Mouse (Mus musculus): ENCODE measurements around the gene Tent5d.
A peak's percentile ranks its signal among the peaks of the same experiment; 100 is the strongest.

The Tent5d gene

GRCm38 (mm10) chrX:107792290-107792689 lies at the start of gene Tent5d:
Tent5d (plus strand) TSS chrX:107792590.
- no peak for DNase-seq (ENCODE audit: low spot score in 2 of 2)

DNA sequence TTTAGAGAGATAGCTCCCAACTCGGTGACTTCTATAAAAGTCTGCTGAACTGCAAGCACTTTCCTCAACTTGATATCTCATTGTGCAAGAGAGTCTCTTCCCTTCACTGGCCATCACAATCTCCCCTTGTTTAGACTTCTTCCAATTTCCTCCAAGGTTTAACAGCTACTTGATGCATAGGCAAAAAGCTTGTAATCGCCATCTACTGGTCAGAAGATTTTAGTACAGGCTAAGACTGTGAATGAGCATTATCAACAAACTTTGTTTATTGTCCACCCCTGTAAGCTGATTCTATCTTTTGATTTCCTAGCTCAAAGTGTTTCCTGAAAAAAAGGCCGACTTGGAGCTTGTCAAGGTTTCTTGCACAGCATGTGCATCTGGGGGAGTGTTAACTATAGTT lies 24.5 kb upstream of the Tent5d start:
- no peak for DNase-seq (ENCODE audit: low spot score in 2 of 2)

DNA sequence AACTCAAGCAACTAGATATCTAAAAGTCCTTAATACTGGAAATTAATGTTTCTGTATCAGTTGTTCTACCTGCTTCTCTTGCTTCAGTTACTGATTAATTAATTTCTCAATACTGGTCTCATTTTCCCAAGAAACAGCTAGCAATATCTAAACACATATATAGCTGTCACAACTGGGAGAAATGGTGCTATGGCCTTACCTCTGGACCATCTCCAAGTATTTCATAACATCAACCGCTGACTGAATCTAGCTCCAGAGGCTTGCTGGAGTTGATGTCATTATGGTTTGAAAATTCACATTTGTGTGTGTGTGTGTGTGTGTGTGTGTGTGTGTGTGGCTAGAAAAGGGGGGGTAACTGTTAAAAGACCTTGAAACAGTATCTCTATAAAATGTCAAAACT lies 2.3 kb upstream of the Tent5d start:
- no peak for DNase-seq (ENCODE audit: low spot score in 2 of 2)

GRCm38 (mm10) chrX:107790750-107791493 lies 1.5 kb upstream of the Tent5d start:
- DNase-seq (ENCODE audit: low spot score in 2 of 2): no peak

GRCm38 (mm10) chrX:107795785-107796184 lies 3.4 kb downstream of the Tent5d start:
- no peak for DNase-seq (ENCODE audit: low spot score in 2 of 2)

DNA sequence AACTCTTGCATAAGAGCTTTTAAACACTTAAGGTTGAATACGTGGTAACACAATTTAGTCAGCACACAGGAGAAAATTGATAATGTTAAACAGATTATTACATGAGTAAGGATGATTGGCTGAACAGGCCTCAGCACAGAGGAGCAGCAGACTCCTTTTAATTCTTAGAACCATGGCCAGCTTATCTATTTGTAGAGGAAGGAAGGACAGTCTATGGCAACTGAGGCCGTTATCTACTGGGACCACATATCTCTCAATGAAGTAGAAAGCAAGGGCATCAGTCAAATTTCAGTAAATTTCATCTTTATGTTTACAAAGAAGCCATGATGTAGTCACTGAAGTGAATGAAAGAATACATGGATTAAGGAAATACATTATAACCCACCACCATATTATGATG lies 4.5 kb downstream of the Tent5d start:
- no peak for DNase-seq (ENCODE audit: low spot score in 2 of 2)

DNA sequence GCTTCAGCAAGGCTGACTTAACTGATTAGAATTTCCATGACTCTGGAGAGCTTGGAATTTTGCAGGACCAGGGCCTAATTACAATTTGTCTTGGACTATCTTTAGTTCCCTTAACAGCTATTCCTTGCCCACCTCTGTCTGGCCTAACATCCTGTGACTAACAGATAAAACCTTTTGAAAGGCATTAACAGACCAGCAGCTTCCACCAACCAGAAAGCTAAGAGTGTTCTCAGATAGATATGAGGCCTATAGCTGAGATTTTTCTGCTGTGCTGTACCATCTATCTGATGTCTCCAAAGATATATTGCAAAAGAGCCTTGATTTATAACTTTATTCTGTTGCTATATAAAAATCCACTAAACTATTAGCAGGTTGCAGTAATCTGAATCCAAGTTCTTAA lies 19.7 kb downstream of the Tent5d start:
- no peak for DNase-seq (ENCODE audit: low spot score in 2 of 2)

- DNase-seq (ENCODE audit: low spot score in 2 of 2): peak in 1 of 2 experiments; percentile 1
Measured at GRCm38 (mm10) chrX:107815502-107816217, 23.3 kb downstream of the Tent5d start.

- peak; percentile 71 to 76 for DNase-seq (ENCODE audit: low spot score in 2 of 2)
Measured at GRCm38 (mm10) chrX:107816218-107816554, 23.8 kb downstream of the Tent5d start, which contains the start of gene 2610002M06Rik. 2610002M06Rik (minus strand) TSS chrX:107816334.

GRCm38 (mm10) chrX:107816726-107817125 lies 24.3 kb downstream of the Tent5d start:
- DNase-seq (ENCODE audit: low spot score in 2 of 2): no peak

- no peak for DNase-seq (ENCODE audit: low spot score in 2 of 2)
Measured at GRCm38 (mm10) chrX:107858165-107858564, 65.8 kb downstream of the Tent5d start.

All from right cerebral cortex, postnatal 36 days (tissue).